Mouse (Mus musculus) myocyte (in vitro differentiated cells): ENCODE data around the gene Tmem95. TPM values are rescaled to one million over a fixed set of nuclear protein-coding genes. Genes with fewer than 3 reads are reported as not detected.

ENCODE experiments used
- H3K27me3 ChIP-seq: one replicate; pipeline ENCODE4 v1.6.1; 2011; ENCODE audit not compliant: control insufficient read depth, insufficient read depth, insufficient read length
- H3K36me3 ChIP-seq: one replicate; pipeline ENCODE4 v1.6.1; 2011; ENCODE audit not compliant: control insufficient read depth, insufficient read depth
- H3K4me2 ChIP-seq: one replicate; pipeline ENCODE4 v1.6.1; 2011; ENCODE audit warnings: low read depth, control low read depth
- H3K4me3 ChIP-seq: one replicate; pipeline ENCODE4 v1.5.1; 2011; ENCODE audit warnings: mild to moderate bottlenecking, control low read depth, moderate library complexity
- H3K79me2 ChIP-seq: one replicate; pipeline ENCODE4 v1.6.1; 2011; ENCODE audit not compliant: control insufficient read depth, insufficient read depth
- H3ac ChIP-seq: one replicate; pipeline ENCODE4 v1.6.1; 2011; ENCODE audit not compliant: control insufficient read depth, insufficient read length
- CEBPB ChIP-seq: IDR thresholded peaks from 2 replicates; pipeline ENCODE4 v1.6.1; 2011; ENCODE audit warnings: mild to moderate bottlenecking, moderate library complexity; ENCODE audit not compliant: poor library complexity, insufficient read depth, severe bottlenecking
- E2F4 ChIP-seq: IDR thresholded peaks from one replicate; pipeline ENCODE4 v1.6.1; 2011; ENCODE audit warnings: mild to moderate bottlenecking, control low read depth, moderate library complexity; ENCODE audit not compliant: insufficient read depth
- MAX ChIP-seq: IDR thresholded peaks from one replicate; pipeline ENCODE4 v1.6.1; 2011; ENCODE audit warnings: low read depth, mild to moderate bottlenecking, control low read depth
- MYOD1 ChIP-seq, 3 experiments: IDR thresholded peaks; one replicate each; pipeline ENCODE4 v1.6.1; 2011; ENCODE audit warnings: control low read depth in 2 of 3, low read depth in 2 of 3, mild to moderate bottlenecking in 2 of 3, moderate library complexity in 1 of 3; ENCODE audit not compliant: insufficient read length in 2 of 3, control insufficient read depth in 1 of 3
- MYOG ChIP-seq, 3 experiments: IDR thresholded peaks; one replicate each; pipeline ENCODE4 v1.6.1; 2011; ENCODE audit warnings: control low read depth in 2 of 3, low read depth in 2 of 3, mild to moderate bottlenecking in 2 of 3; ENCODE audit not compliant: insufficient read length in 2 of 3, control insufficient read depth in 1 of 3, insufficient read depth in 1 of 3
- POLR2A ChIP-seq: IDR thresholded peaks from one replicate; pipeline ENCODE4 v1.6.1; 2011; ENCODE audit warnings: low read depth, mild to moderate bottlenecking, control low read depth, moderate library complexity; ENCODE audit not compliant: insufficient read length
- POLR2AphosphoS2 ChIP-seq: IDR thresholded peaks from one replicate; pipeline ENCODE4 v1.6.1; 2011; ENCODE audit warnings: low read depth, control low read depth; ENCODE audit not compliant: insufficient read length
- REST ChIP-seq: IDR thresholded peaks from one replicate; pipeline ENCODE4 v1.6.1; 2011; ENCODE audit warnings: mild to moderate bottlenecking, control low read depth, moderate library complexity; ENCODE audit not compliant: insufficient read depth, insufficient read length
- SRF ChIP-seq: IDR thresholded peaks from one replicate; pipeline ENCODE4 v1.6.1; 2011; ENCODE audit warnings: low read depth; ENCODE audit not compliant: control insufficient read depth, insufficient read length
- TCF12 ChIP-seq: IDR thresholded peaks from one replicate; pipeline ENCODE4 v1.6.1; 2011; ENCODE audit warnings: mild to moderate bottlenecking, control low read depth; ENCODE audit not compliant: poor library complexity, insufficient read depth, severe bottlenecking
- TCF3 ChIP-seq: IDR thresholded peaks from one replicate; pipeline ENCODE4 v1.6.1; 2011; ENCODE audit warnings: low read depth, control low read depth; ENCODE audit not compliant: insufficient read length
- USF1 ChIP-seq: IDR thresholded peaks from one replicate; pipeline ENCODE4 v1.6.1; 2011; ENCODE audit warnings: low read depth, mild to moderate bottlenecking, control low read depth, moderate library complexity
- polyA plus RNA-seq: library from polyadenylated mRNA; unstranded; fragments of >200 nt; fragmentation: generic; extraction: Trizol; gene quantifications from one replicate; pipeline ENCODE4 v1.2.1, GENCODE M21; 2012; ENCODE audit warnings: missing spikeins

Gene Tmem95
- polyA plus RNA-seq, 1 experiment = not detected

DNA sequence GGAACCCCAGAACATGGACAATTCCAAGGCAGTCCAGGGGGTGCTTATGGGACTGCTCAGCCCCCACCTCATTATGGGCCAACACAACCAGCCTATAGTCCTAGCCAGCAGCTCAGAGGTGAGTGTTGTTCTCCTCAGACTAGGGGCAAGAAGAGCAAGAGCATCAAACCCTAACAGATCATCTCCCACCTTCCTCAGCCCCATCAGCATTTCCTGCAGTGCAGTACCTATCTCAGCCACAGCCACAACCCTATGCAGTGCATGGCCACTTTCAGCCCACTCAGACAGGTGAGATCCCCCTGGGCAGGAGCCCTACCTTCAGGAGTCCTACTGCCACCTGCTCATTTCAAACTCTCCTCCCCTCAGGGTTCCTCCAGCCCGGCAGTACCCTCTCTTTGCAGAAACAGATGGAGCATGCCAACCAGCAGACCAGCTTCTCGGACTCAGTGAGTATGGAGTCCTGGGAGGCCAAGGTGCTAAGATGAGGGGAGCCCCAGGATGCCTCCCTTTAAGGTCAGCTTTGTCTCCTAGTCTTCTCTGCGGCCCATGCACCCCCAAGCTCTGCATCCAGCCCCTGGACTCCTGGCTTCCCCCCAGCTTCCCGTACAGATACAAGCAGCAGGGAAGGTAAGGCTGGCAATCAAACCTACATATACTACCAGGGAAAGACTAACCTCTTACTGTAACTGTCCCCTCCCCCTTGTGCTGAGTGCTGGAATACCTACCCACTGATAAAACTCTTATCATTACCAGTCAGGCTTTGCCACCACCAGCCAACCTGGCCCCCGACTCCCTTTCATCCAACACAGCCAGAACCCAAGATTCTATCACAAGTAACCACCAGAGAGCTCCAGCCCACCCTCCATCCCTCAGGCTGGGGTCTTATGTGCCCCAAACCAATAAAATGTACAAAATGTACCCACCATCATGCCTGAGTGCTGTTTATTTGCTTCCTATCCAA lies 38.1 kb upstream of the Tmem95 start:
- H3K79me2 ChIP-seq = peaks cover 58% of the 10 kb centered on the region
- H3K4me2 ChIP-seq = peak overlapping the region; percentile 79
- no peak overlapping the region for H3K4me3 ChIP-seq
- peaks cover 45% of the 10 kb centered on the region for H3K36me3 ChIP-seq
- H3K27me3 ChIP-seq = no peaks in the 10 kb centered on the region
- no peak overlapping the region for H3ac ChIP-seq
- TF ChIP-seq E2F4 = no peak
- TF ChIP-seq POLR2A = peak; percentile 25
- TF ChIP-seq CEBPB = no peak
- no peak for TF ChIP-seq SRF
- TF ChIP-seq MYOD1 (IDR thresholded peaks at IDR 0.05; ENCODE audit: control insufficient read depth in 1 of 3, insufficient read length in 2 of 3, low read depth in 2 of 3) = no peak
- peak; percentile 73 for TF ChIP-seq POLR2AphosphoS2
- no peak for TF ChIP-seq TCF12

DNA sequence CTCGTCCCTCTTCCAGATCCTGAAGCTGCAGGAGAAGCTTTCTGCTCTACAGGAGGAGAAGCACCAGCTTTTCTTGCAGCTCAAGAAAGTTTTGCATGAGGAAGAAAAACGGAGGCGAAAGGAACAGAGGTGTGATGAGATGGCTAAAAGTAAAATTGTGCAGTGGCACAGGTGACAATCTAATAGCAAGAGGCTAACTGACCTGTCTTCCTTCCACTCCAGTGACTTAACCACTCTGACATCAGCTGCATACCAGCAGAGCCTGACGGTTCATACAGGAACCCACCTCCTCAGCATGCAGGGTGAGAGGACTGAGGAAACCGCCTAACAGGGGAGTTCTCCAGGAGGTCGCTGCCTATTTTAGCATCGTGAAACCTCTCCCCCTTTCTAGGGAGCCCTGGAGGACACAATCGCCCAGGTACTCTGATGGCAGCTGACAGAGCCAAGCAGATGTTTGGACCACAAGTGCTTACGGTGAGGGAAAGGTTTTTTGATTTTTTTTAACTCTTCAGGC lies 37.2 kb upstream of the Tmem95 start:
- peak; percentile 56 for TF ChIP-seq POLR2AphosphoS2
- no peak for TF ChIP-seq TCF3
- no peak for TF ChIP-seq MYOD1 (IDR thresholded peaks at IDR 0.05; ENCODE audit: control insufficient read depth in 1 of 3, insufficient read length in 2 of 3, low read depth in 2 of 3)
- no peak for TF ChIP-seq SRF
- Histone ChIP-seq H3K79me2 (peaks cover 51% of the 10 kb centered on the region), H3K4me2 (peak overlapping the region; percentile 79), H3K4me3 (peak overlapping the region; percentile 50), H3ac (peak overlapping the region; percentile 69), H3K36me3 (peaks cover 54% of the 10 kb centered on the region), H3K27me3 (no peaks in the 10 kb centered on the region)

- Histone ChIP-seq H3K4me3 (peak overlapping the region; percentile 50), H3K79me2 (peaks cover 45% of the 10 kb centered on the region), H3ac (peak overlapping the region; percentile 69), H3K27me3 (no peaks in the 10 kb centered on the region), H3K4me2 (peak overlapping the region; percentile 79), H3K36me3 (peaks cover 61% of the 10 kb centered on the region)
- TF ChIP-seq REST = peak; percentile 19
- no peak for TF ChIP-seq E2F4
- TF ChIP-seq POLR2AphosphoS2 = peak; percentile 80
Measured at GRCm38 (mm10) chr11:69914372-69914764, 36.5 kb upstream of the Tmem95 start.

DNA sequence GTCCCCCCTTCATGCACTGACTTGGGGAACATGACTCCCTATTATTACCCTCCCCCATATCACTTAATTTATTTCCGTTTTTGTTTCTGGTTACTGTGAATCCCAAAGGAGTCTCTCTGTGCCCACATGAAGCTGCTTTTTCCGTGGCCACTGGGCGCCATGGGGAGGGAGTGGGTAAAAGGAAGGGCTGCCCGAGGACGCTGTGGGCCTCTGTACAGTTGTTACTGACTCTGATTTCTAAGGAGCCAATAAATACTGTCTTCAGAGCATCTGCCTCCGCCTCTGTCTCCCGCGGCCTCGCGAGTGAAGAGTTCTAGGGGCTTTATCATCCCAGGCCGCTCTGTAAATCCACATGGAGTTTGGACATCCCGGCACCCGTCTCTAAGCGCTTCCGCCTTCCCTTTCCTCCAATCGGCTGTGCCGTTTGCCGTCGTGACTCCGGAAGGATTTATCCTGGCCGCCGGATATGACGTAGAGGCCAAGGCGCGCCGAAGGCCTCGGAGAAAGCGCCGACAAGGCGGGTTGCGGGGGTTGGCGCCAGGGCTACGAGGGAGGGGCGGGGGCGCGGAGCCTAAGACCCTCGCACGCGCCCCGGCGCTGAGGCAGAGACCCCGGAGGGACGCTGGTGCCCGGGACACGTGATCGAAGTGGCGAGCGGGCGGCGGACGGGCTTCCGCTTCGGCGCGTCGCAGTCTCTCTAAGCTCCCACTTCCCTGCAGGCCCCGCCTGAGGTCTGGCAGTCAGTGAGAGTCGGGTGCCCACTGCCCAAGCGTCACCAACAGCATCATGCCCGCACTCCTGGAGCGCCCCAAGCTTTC lies 35.9 kb upstream of the Tmem95 start, which contains the start of gene Gps2:
TSS of gene Gps2 (plus strand) at position 335 of the 818 bp plus-strand sequence.
- peak within 1 kb of the TSS; percentile 50 for H3K4me3 ChIP-seq
- no peaks in the 10 kb centered on the region for H3K27me3 ChIP-seq
- H3K4me2 ChIP-seq = peak within 1 kb of the TSS; percentile 79
- H3K79me2 ChIP-seq = peaks cover 39% of the 10 kb centered on the region
- peak within 1 kb of the TSS; percentile 69 for H3ac ChIP-seq
- TF ChIP-seq MYOD1 (IDR thresholded peaks at IDR 0.05; ENCODE audit: control insufficient read depth in 1 of 3, insufficient read length in 2 of 3, low read depth in 2 of 3) = no peak
- no peak for TF ChIP-seq MAX
- TF ChIP-seq TCF3 = no peak
- TF ChIP-seq MYOG (IDR thresholded peaks at IDR 0.05; ENCODE audit: control insufficient read depth in 1 of 3, insufficient read depth in 1 of 3, insufficient read length in 2 of 3, low read depth in 2 of 3) = peak in 1 of 3 experiments; percentile 2
- no peak for TF ChIP-seq SRF
- TF ChIP-seq POLR2A = peak; percentile 57
- TF ChIP-seq CEBPB = no peak
- TF ChIP-seq TCF12 = no peak
- peak; percentile 75 for TF ChIP-seq E2F4
- no peak for TF ChIP-seq REST
- peak; percentile 79 for TF ChIP-seq POLR2AphosphoS2
- no peak for TF ChIP-seq USF1
- peaks cover 58% of the 10 kb centered on the region for H3K36me3 ChIP-seq
